Mouse (Mus musculus) thymus, adult 2 months (tissue): ENCODE data around the gene Fabp6. TPM values are rescaled to one million over a fixed set of nuclear protein-coding genes. Genes with fewer than 3 reads are reported as not detected.

Experiments
- DNase-seq: peaks from one replicate; pipeline ENCODE4 v3.0.0; 2021
- H3K27ac ChIP-seq: fragments of 200-500 bp; 2 replicates; pipeline ENCODE4 v1.5.1; 2012; ENCODE audit warnings: low read length, control low read depth; ENCODE audit not compliant: control insufficient read depth, insufficient read depth
- H3K27me3 ChIP-seq: fragments of 200-500 bp; 2 replicates; pipeline ENCODE4 v1.6.1; 2012; ENCODE audit warnings: mild to moderate bottlenecking, low read length, moderate library complexity, mixed read lengths; ENCODE audit not compliant: control insufficient read depth, insufficient read depth
- H3K36me3 ChIP-seq: fragments of 200-500 bp; 2 replicates; pipeline ENCODE4 v1.6.1; 2012; ENCODE audit warnings: mild to moderate bottlenecking, low read length, moderate library complexity; ENCODE audit not compliant: control insufficient read depth, insufficient read depth
- H3K4me1 ChIP-seq: fragments of 200-500 bp; replicated peaks from 2 replicates; pipeline ENCODE4 v1.6.1; 2012; ENCODE audit warnings: low read length; ENCODE audit not compliant: control insufficient read depth, insufficient read depth
- H3K4me3 ChIP-seq: fragments of 200-500 bp; 2 replicates; pipeline ENCODE4 v1.5.1; 2012; ENCODE audit warnings: mild to moderate bottlenecking, low read length, control low read depth, moderate library complexity; ENCODE audit not compliant: control insufficient read depth, insufficient read depth
- CTCF ChIP-seq: fragments of 200-500 bp; IDR thresholded peaks from 2 replicates; pipeline ENCODE4 v1.5.1; 2012; ENCODE audit warnings: mild to moderate bottlenecking, control low read depth, low read length, moderate library complexity, borderline replicate concordance; ENCODE audit not compliant: control insufficient read depth, poor library complexity, insufficient read depth; ENCODE audit errors: extremely low read depth
- POLR2A ChIP-seq: fragments of 200-500 bp; IDR thresholded peaks from 2 replicates; pipeline ENCODE4 v1.6.1; 2012; ENCODE audit warnings: mild to moderate bottlenecking, low read length, control low read depth, moderate library complexity; ENCODE audit not compliant: control insufficient read depth, poor library complexity, insufficient read depth; ENCODE audit errors: extremely low read depth
- WGBS: fragments of 180-500 bp; shearing (Covaris S2); methylation state at CpG from one replicate; pipeline ENCODE4 v1.1.7; 2018; 5-methylcytosine and 5-hydroxymethylcytosine counted together
- polyA plus RNA-seq: library from polyadenylated mRNA; depleted of rRNA; stranded (reverse); fragments of >200 nt; gene quantifications from 2 replicates; pipeline ENCODE4 v1.2.3, GENCODE M21; 2012

Gene Fabp6
- polyA plus RNA-seq, 1 experiment = 1.4 TPM

DNA sequence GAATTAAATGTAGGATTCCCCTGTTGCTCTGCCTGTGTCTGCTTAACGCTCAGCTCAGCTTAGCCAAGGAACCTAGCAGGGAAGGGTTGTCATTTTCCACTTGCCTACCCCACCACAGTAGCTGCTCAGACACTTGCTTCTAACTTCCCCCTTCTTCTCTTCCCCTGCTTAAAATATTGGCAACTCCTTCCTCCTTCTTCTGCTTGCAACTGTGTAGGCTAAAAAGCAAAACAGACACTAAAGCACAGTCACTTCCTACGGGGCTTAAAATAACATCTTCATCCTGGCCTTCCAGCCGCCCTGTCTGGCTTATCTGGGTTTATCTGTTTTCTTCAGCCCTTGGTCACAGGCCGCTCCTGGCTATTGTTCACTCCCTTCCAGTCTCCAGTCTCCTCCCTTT is 31.2 kb upstream of the Fabp6 start:
- WGBS = 14% methylated on average over 4 of the region's 4 CpGs
- Histone ChIP-seq H3K4me1 (no peaks in the 10 kb centered on the region), H3K36me3 (no peaks in the 10 kb centered on the region), H3K27me3 (no peaks in the 10 kb centered on the region), H3K27ac (no peak overlapping the region), H3K4me3 (no peak overlapping the region)
- TF ChIP-seq POLR2A = no peak
- TF ChIP-seq CTCF = no peak
- DNase-seq = no peak

DNA sequence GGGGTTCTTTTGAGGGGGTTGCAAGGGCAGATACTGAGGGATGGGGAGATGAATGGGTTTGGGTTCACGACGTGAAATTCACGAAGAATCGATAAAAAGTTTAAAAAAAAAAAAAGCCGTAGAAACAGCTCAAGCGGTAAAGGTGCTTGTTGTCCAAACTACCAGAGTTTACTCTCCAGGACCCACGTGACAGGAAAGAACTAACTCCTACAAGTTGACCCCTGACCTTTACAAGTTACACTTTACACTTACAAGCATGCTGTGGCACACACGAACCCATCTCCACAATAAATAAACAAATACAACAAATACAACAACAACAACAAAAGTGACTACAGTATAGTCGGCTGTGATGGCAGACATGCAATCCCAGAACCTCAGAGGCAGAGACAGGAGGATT is 30.3 kb upstream of the Fabp6 start:
- 94% methylated on average over 9 of the region's 9 CpGs for WGBS
- H3K27me3 ChIP-seq = no peaks in the 10 kb centered on the region
- no peak overlapping the region for H3K4me3 ChIP-seq
- H3K36me3 ChIP-seq = no peaks in the 10 kb centered on the region
- TF ChIP-seq CTCF (no peak), POLR2A (no peak)
- DNase-seq = no peak
- no peaks in the 10 kb centered on the region for H3K4me1 ChIP-seq
- H3K27ac ChIP-seq = no peak overlapping the region

DNA sequence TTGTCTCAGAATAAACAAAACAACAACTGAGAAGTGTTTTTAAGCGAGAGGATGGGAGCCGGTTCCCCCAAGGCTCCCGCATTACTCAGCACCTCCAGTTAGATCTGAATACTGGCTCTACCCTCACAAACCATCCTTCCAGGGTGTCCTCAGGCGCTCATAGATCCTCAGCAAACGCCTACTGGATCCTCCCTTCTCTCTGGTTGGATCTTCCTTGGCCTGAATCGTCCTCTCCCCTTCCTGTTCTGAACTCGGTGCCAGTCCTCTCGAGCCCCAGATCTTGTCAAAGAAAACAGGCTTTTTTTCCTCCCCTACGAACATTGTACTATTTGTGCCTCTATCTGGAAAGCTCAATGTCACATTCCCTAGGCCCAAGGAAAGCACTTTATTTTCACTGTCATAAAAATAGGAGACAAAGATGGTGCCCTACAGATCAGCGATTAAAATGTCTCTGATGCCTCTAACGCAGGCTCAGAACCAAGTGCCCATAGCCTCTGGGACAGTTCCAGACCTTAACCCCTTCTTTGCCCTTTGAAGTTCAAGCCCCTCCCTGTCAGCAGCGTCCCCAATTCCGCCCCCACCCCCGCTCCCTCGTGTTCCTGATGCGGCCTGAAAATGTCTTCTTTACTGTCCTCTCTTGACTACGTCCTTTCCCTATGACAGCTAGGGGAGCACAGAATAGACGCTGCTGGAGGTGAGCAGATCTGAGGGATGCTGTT is 25.7 kb upstream of the Fabp6 start:
- no peak overlapping the region for H3K4me3 ChIP-seq
- 91% methylated on average over 18 of the region's 18 CpGs for WGBS
- no peak for TF ChIP-seq POLR2A
- no peak for TF ChIP-seq CTCF
- no peak overlapping the region for H3K27ac ChIP-seq
- H3K27me3 ChIP-seq = no peaks in the 10 kb centered on the region
- H3K4me1 ChIP-seq = no peaks in the 10 kb centered on the region
- no peak for DNase-seq
- no peaks in the 10 kb centered on the region for H3K36me3 ChIP-seq

DNA sequence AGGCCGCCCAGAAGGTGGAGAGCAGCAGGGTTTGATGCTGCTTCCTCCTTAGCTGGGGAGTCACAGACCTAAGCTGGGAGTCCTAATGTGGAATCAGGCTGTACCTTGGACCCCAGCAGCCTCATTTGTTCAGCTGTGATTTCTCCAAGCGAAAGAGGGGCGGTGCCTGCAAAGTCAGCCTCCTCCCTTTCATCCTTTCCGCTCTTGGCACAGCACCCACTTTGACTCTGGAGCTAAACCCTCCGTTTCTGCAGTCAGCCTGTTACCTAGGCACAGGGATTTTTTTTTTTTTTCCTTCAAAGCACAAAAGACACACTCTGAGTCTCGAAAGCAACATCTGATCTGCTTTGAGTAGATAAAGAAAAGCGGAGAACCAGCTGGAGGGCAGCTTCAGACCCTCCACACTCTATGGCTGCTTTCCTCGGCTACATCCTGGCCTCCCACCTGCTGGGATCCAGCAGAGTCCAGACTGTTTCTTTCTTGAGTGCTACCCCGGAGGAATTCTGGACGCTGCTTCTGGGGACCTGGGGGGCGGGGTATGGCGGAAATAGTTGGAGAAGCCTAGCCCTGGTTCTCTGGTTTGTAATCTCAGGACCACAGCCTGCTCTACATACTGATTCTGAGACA is 25.1 kb upstream of the Fabp6 start:
- TF ChIP-seq POLR2A (no peak), CTCF (no peak)
- Histone ChIP-seq H3K27ac (no peak overlapping the region), H3K27me3 (no peaks in the 10 kb centered on the region), H3K4me3 (no peak overlapping the region), H3K36me3 (no peaks in the 10 kb centered on the region), H3K4me1 (no peaks in the 10 kb centered on the region)
- no peak for DNase-seq
- 66% methylated on average over 12 of the region's 12 CpGs for WGBS

DNA sequence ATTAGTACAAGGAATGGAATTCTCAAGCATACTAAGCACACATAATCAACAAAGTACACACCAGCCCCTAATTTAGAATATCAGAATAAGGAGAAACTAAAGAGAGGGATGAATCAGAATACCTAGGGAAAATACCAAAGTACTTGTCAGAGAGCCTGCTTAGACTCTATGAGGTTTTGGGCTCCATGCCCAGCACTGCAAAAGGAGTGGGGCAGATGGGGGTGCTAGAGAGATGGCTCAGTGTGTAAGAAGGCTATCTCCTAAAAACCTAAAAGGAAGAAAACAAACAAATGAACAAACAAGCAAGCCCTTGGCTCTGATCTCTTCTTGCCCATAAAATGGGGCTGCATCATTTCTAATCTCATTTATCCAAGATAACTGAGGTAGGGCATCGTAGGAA is 23.0 kb upstream of the Fabp6 start:
- TF ChIP-seq CTCF (no peak), POLR2A (no peak)
- no peak overlapping the region for H3K27ac ChIP-seq
- no peaks in the 10 kb centered on the region for H3K4me1 ChIP-seq
- no peaks in the 10 kb centered on the region for H3K27me3 ChIP-seq
- no peak overlapping the region for H3K4me3 ChIP-seq
- no peaks in the 10 kb centered on the region for H3K36me3 ChIP-seq
- WGBS = 97% methylated on average over 1 of the region's 1 CpGs
- no peak for DNase-seq

DNA sequence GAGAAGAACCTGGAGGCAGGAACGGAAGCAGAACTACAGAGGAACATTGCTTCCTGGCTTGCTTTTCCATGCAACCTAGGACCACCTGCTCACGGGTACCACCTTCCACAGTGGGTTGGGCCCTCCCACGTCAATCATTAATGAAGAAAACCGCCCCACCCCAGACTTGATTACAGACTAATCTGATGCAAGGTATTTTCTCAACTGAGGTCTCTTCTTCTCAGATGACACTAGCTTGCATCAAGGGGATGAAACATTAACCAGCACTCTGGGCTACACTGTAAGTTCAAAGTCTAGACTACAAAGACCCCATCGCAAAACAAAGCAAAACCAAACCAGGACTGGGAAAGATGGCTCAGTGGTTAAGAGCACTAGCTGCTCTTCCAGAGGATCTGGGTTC is 20.4 kb upstream of the Fabp6 start:
- 92% methylated on average over 5 of the region's 5 CpGs for WGBS
- H3K36me3 ChIP-seq = no peaks in the 10 kb centered on the region
- H3K4me1 ChIP-seq = no peaks in the 10 kb centered on the region; the same call in 1 of the 2 replicates
- TF ChIP-seq POLR2A (no peak), CTCF (no peak)
- no peak overlapping the region for H3K27ac ChIP-seq
- DNase-seq = no peak
- no peak overlapping the region for H3K4me3 ChIP-seq
- no peaks in the 10 kb centered on the region for H3K27me3 ChIP-seq

DNA sequence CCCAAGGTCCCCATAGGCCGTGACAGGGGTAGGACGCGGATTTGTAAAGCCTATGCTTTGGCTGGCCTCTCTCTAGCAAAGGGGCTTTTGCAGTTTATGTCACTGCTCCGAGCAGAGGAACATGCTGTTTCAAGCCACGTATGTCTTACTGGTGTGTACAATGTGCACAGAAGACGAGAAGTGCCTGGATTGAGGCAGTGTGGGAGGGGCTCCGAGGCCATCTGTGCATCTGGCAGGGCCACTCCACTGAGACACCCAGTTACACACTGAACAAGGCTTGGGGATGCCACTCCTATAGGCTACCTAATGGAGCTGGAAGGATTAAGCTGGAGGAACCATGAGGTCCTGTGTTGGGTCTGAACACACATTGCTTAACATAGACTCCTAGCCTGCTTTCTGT is 17.1 kb upstream of the Fabp6 start:
- no peak for DNase-seq
- no peaks in the 10 kb centered on the region; the same call in 1 of the 2 replicates for H3K4me1 ChIP-seq
- no peak overlapping the region for H3K4me3 ChIP-seq
- no peaks in the 10 kb centered on the region for H3K36me3 ChIP-seq
- H3K27me3 ChIP-seq = no peaks in the 10 kb centered on the region
- no peak overlapping the region for H3K27ac ChIP-seq
- no peak for TF ChIP-seq CTCF
- TF ChIP-seq POLR2A = no peak
- WGBS = 94% methylated on average over 7 of the region's 7 CpGs
